Mouse (Mus musculus) duodenum, adult 2 months (tissue): ENCODE measurements around the gene Shroom1. TPM values are rescaled to one million over a fixed set of nuclear protein-coding genes. Genes with fewer than 3 reads are reported as not detected.

ENCODE experiments used
- polyA plus RNA-seq: library from polyadenylated mRNA; depleted of rRNA; stranded (reverse); fragments of >200 nt; gene quantifications from 2 replicates; pipeline ENCODE4 v1.2.3, GENCODE M21; 2012; ENCODE audit warnings: low replicate concordance; rRNA removed

Gene Shroom1
- polyA plus RNA-seq: 4.0 and 5.3 TPM in 2 replicates

DNA sequence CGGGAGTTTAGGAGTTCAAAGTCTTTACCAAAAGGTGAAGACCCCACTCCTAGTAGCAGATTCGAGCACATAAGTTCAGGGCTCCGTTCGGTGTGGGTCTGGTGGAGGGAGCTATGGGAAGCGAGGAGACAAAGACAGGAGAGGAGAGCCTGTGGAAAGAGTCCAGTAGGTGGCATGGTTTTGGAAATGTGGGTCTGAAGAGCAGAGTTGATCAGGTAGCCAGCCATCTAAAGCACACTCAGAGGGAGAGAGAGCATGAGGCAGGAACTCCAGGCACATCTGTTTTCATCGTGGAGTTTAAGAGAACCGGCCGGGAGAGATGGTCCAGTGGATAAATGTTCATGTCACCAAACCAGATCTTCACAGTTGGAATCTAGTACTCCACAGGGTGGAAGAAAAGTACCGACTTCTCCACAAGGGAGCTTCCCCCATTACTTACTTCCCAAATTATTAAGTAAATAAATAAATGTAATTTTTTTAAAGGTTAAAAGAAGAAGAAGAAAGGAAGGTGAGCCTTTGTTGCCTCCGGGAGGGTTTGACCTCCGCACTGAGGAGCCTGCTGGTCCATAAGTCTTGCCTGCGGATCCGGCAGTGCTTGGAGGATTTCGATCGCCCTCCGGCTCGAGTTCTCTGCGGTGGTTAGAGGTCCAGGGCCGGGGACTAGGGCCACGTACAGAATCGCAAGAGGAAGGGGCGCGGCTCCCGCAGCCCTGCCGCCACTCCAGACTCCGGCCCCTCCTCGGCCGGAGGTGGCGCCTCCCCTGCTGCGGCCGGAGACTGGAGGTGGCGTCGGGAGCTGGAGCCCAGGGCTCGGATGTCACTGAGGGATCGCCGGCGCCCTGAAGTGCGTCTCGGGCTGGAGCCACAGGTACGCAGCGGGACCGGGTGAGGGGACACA lies at the start of gene Shroom1, which contains the start of gene Gm10447:
Gene Shroom1 (plus strand): TSS at position 732 of the 898 bp plus-strand sequence.
Gene Gm10447 (minus strand): TSS at position 637 of the 898 bp plus-strand sequence.

DNA sequence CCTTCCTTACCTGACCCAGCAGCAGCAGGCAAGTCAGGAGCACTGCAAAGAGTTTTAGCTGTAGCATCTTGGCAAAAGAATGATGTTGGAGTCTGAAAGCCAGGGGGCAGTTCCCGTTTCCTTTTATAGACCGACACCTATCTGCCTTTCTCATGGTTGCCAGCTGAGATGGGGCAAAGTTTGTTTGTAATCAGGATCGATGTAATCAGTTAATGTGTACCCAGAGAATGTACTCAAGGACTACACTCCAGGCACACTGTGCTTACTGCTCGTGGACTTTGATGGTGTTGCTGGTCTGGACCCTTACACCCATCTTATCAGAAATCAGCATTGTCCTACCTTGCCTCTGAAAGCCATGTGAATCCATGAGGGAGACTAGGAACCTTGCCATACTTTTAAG lies 34.0 kb upstream of the Shroom1 start, which contains the start of gene Leap2:
Gene Leap2 (minus strand): TSS at position 135 of the 400 bp plus-strand sequence.

DNA sequence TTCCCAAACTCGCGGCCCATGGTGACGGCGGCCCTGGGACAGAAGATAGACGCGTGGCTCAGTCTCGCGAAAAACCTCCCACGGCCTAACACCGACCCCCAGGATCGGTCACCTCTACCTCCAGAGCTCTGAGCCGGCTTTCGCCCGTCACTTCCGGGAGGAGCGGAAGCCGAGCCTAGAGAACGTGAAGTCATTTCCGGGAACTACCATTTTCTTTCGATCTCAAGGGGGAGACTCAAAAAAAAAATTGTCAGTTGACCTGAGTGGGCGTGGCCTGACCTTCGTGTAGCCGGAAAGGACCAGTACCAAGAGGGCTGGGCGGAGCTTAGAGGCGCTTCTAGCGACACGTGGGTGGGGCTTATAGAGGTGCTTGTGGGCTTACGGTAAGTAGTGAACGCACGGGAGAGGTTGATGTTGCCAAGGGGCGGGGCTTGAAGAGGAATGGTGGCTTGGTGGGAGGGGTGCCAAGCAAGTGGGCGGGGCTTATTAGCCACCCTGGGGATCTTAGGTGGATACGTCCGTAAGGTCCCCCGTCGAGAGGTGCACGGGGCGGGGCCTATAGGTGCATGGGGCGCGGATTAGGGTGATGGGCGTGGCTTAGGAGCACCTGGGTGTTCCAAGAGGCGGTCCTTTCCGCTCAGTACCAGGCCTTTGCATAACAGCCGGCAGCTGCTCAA lies 26.2 kb upstream of the Shroom1 start, which contains the start of the genes Uqcrq and Gdf9:
Gene Uqcrq (minus strand): TSS at position 162 of the 677 bp plus-strand sequence.
Gene Gdf9 (plus strand): TSS at position 354 of the 677 bp plus-strand sequence.

DNA sequence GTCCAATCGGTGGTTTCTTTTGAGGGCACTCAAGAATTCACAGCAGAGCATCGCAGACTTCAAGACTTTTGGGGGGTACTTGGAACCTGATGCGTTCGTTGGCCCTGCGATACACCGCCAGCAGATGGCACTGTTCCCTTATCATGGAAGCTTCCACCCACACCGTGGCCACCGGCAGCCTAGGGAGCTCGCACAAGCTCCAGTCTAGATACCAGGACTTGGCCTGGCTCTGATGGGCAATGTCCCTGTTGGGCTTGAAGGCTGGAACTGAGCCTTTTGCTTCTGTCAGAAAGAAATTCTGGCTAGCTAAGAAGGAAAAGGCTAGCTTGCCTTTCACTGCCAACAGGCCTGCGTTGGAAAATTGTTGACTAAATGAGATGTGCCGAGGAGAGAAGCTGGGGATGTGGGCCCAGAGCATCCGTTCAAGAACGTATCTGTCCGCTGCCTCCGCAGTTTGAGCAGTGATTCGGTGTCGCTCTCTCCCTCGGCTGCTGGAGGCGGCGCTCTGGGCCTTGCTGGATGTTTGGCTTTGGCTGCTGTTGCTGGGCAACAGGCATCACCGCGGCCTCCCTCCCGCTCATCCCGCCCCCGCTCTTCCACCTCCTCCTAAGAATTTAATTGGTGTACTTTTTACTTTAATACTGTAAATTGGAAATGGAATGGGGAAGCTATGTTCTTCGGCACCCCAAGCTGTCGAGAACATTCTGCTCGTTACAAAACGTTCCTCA lies 13.1 kb downstream of the Shroom1 start, which contains the start of gene Gm9837:
Gene Gm9837 (minus strand): TSS at position 512 of the 728 bp plus-strand sequence.

DNA sequence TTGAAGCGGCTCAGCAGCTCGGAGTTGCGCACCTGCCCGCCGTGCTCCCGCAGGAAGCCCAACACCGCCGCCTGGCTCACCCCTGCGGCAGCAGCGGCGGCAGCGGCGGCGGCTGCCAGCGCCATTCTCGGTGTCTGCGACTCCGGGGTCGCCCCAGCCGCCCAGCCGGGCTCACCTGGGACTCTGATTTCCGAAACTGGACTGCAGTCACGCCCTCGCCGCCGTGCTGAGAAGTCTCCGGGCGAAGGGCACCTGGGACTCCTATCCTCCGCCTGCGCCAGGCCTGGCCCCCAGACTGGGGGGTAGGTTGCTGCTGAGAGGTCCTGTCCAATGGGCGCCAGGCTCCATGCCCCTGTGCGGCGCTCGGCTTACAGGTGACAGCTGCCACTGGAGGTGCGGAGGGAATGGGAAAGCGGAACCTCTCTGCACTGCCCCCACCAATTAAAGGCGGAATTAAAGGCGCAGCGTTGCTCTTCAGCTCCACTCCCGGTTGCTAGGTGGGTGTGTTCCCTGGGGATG lies 22.8 kb downstream of the Shroom1 start, which contains the start of the genes Gm9945 and Sowaha:
Gene Gm9945 (plus strand): TSS at position 384 of the 519 bp plus-strand sequence.
Gene Sowaha (minus strand): TSS at position 492 of the 519 bp plus-strand sequence.

Other genes starting within 250 kb of the Shroom1 start
- gene Hspa4, start 156.7 kb upstream of the Shroom1 start, polyA plus RNA-seq: 21.1 and 23.7 TPM in 2 replicates
- 2.9 and 3.1 TPM in 2 replicates for gene Zcchc10, start 132.5 kb upstream of the Shroom1 start, polyA plus RNA-seq
- gene Aff4, start 106.4 kb upstream of the Shroom1 start, polyA plus RNA-seq: 2.2 and 2.9 TPM in 2 replicates
- 68.8 and 208 TPM in 2 replicates for gene Leap2, start 34.0 kb upstream of the Shroom1 start, polyA plus RNA-seq
- gene Uqcrq, start 26.4 kb upstream of the Shroom1 start, polyA plus RNA-seq: 990 and 1,353 TPM in 2 replicates
- gene Gdf9, start 26.2 kb upstream of the Shroom1 start, polyA plus RNA-seq: 0.57 and 1.0 TPM in 2 replicates
- gene Gm10447, start 95 bp upstream of the Shroom1 start, polyA plus RNA-seq: 0.06 and 0.16 TPM in 2 replicates
- gene Gm9837, start 13.3 kb downstream of the Shroom1 start, polyA plus RNA-seq: not detected in 2 replicates
- gene Gm9945, start 23.0 kb downstream of the Shroom1 start, polyA plus RNA-seq: not detected in 2 replicates
- gene Sowaha, start 23.1 kb downstream of the Shroom1 start, polyA plus RNA-seq: 10.5 and 34.0 TPM in 2 replicates
- gene Sept8, start 62.1 kb downstream of the Shroom1 start, polyA plus RNA-seq: 5.4 and 13.0 TPM in 2 replicates
- gene Kif3a, start 110.2 kb downstream of the Shroom1 start, polyA plus RNA-seq: 0.30 and 0.69 TPM in 2 replicates
- 0.39 TPM in 1 of 2 replicates, not detected in the other for gene Il4, start 161.5 kb downstream of the Shroom1 start, polyA plus RNA-seq
- gene Il13, start 177.5 kb downstream of the Shroom1 start, polyA plus RNA-seq: not detected in 2 replicates